Mouse (Mus musculus) neural tube, embryonic 15.5 days (tissue): ENCODE measurements around the gene Zfp446. TPM values are rescaled to one million over a fixed set of nuclear protein-coding genes. Genes with fewer than 3 reads are reported as not detected.

Experiments used
- ATAC-seq: fragments of 200-750 bp; cut with Nextera tagmentation; 2 replicates; pipeline ENCODE4 v1.8.0; 2017; ENCODE audit warnings: mild to moderate bottlenecking, moderate TSS enrichment, moderate library complexity; ENCODE audit not compliant: low FRiP score
- H3K27ac ChIP-seq: fragments of 300-500 bp; sonication (generic); replicated peaks from 2 replicates; pipeline ENCODE4 v1.5.1; 2015; ENCODE audit warnings: mild to moderate bottlenecking, inconsistent platforms
- H3K27me3 ChIP-seq: fragments of 300-500 bp; sonication (generic); replicated peaks from 2 replicates; pipeline ENCODE4 v1.6.1; 2015; ENCODE audit warnings: inconsistent platforms
- H3K36me3 ChIP-seq: fragments of 300-500 bp; sonication (generic); 2 replicates; pipeline ENCODE4 v1.6.1; 2015; ENCODE audit warnings: inconsistent platforms
- H3K4me1 ChIP-seq: fragments of 300-500 bp; sonication (generic); 2 replicates; pipeline ENCODE4 v1.6.1; 2015; ENCODE audit warnings: inconsistent platforms
- H3K4me2 ChIP-seq: fragments of 300-500 bp; sonication (generic); 2 replicates; pipeline ENCODE4 v1.6.1; 2015; ENCODE audit warnings: inconsistent platforms, mild to moderate bottlenecking, moderate library complexity
- H3K4me3 ChIP-seq: fragments of 300-500 bp; sonication (generic); replicated peaks from 2 replicates; pipeline ENCODE4 v1.5.1; 2015; ENCODE audit warnings: mild to moderate bottlenecking, inconsistent platforms
- H3K9ac ChIP-seq: fragments of 300-500 bp; sonication (generic); replicated peaks from 2 replicates; pipeline ENCODE4 v1.6.1; 2015; ENCODE audit warnings: mild to moderate bottlenecking, inconsistent platforms
- H3K9me3 ChIP-seq: fragments of 300-500 bp; sonication (generic); replicated peaks from 2 replicates; pipeline ENCODE4 v1.6.1; 2016; ENCODE audit warnings: inconsistent platforms
- WGBS: fragments of 180-500 bp; shearing (Covaris S2); methylation state at CpG from one replicate; pipeline ENCODE4 v1.1.7; 2015; ENCODE audit warnings: mixed read lengths; 5-methylcytosine and 5-hydroxymethylcytosine counted together
- polyA plus RNA-seq: library from polyadenylated mRNA; unstranded; fragments of >200 nt; fragmentation: Nextera tagmentation; extraction: Ambion mirVana; gene quantifications from 2 replicates; pipeline ENCODE4 v1.2.1, GENCODE M21; 2015

Zfp446 gene
- polyA plus RNA-seq, 1 experiment from 2014 or later, result 10.3 TPM

GRCm38 (mm10) chr7:13009143-13010004, 31.7 kb downstream of the Zfp446 start:
- H3K9ac ChIP-seq, result peak overlapping the region; percentile 84
- H3K27ac ChIP-seq, result peak overlapping the region; percentile 94
- under 1% methylated on average over 42 of the region's 42 CpGs for WGBS
- H3K27me3 ChIP-seq, result no peaks in the 10 kb centered on the region
- peak overlapping the region; percentile 77 for H3K4me2 ChIP-seq
- peaks cover 23% of the 10 kb centered on the region for H3K36me3 ChIP-seq
- peak overlapping the region; percentile 66 for H3K4me3 ChIP-seq
- ATAC-seq, result peak; percentile 92
- H3K9me3 ChIP-seq, result no peaks in the 10 kb centered on the region
- H3K4me1 ChIP-seq, result peaks cover 35% of the 10 kb centered on the region

GRCm38 (mm10) chr7:13010005-13010908, 32.6 kb downstream of the Zfp446 start, which contains the start of gene Zbtb45:
TSS of gene Zbtb45 (minus strand) at chr7:13010034.
- Histone ChIP-seq H3K27ac (peak within 1 kb of the TSS; percentile 94), H3K4me2 (peak within 1 kb of the TSS; percentile 77), H3K9me3 (no peaks in the 10 kb centered on the region), H3K27me3 (no peaks in the 10 kb centered on the region), H3K36me3 (peaks cover 16% of the 10 kb centered on the region), H3K4me1 (peaks cover 35% of the 10 kb centered on the region), H3K9ac (peak within 1 kb of the TSS; percentile 84), H3K4me3 (peak within 1 kb of the TSS; percentile 66)
- ATAC-seq, result no peak
- WGBS, result 3% methylated on average over 26 of the region's 26 CpGs

DNA sequence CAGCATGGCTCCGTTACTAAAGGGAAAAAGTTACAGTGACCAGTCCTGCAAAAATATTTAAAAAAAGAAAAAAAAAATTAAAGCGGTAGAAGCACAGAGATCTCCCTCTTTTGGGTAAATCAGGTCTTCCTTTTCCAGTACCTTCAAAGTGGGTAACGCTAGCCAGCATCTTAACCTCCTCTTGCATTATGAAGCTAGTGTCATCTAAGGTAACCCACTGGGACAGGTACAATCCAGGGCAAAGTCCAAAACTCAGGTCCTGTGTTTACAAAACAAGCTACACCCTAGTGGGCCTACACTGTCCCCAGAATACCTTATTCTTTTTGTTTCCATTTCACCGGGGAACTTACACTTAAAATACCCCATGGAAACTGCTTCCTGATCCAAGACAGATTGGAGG, 36.0 kb downstream of the Zfp446 start:
- Histone ChIP-seq H3K9me3 (no peaks in the 10 kb centered on the region), H3K27me3 (no peaks in the 10 kb centered on the region), H3K27ac (no peak overlapping the region), H3K36me3 (no peaks in the 10 kb centered on the region), H3K4me1 (peaks cover 11% of the 10 kb centered on the region), H3K4me2 (no peak overlapping the region), H3K4me3 (no peak overlapping the region), H3K9ac (no peak overlapping the region)
- 68% methylated on average over 4 of the region's 4 CpGs for WGBS
- no peak for ATAC-seq

GRCm38 (mm10) chr7:13014275-13014839, 36.7 kb downstream of the Zfp446 start:
- no peak for ATAC-seq
- Histone ChIP-seq H3K9me3 (no peaks in the 10 kb centered on the region), H3K4me2 (no peak overlapping the region), H3K9ac (no peak overlapping the region), H3K4me3 (no peak overlapping the region), H3K27me3 (no peaks in the 10 kb centered on the region), H3K4me1 (peaks cover 7% of the 10 kb centered on the region), H3K27ac (no peak overlapping the region), H3K36me3 (no peaks in the 10 kb centered on the region)
- 34% methylated on average over 6 of the region's 6 CpGs for WGBS

DNA sequence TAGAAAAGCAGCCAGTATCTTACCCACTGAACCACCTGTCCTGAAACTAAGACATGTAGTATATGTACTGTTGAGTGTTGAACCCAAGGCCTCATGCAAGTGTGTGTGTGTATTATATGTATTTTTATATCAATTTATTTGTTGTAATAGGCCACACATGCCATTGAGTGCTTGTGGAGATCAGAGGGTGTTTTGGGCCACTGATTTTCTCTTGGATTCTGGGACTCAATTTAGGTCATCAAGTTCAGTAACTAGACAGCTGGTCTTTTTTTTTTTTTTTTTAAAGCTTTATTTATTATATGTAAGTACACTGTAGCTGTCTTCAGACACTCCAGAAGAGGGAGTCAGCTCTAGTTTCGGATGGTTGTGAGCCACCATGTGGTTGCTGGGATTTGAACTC, 37.6 kb downstream of the Zfp446 start:
- Histone ChIP-seq H3K9me3 (no peaks in the 10 kb centered on the region), H3K4me2 (no peak overlapping the region), H3K27ac (no peak overlapping the region), H3K36me3 (no peaks in the 10 kb centered on the region), H3K4me1 (peaks cover 6% of the 10 kb centered on the region), H3K9ac (no peak overlapping the region), H3K4me3 (no peak overlapping the region), H3K27me3 (no peaks in the 10 kb centered on the region)
- WGBS, result 81% methylated on average over 1 of the region's 1 CpGs
- ATAC-seq, result no peak

GRCm38 (mm10) chr7:13022773-13023535, 45.3 kb downstream of the Zfp446 start:
- 2% methylated on average over 31 of the region's 31 CpGs for WGBS
- Histone ChIP-seq H3K9ac (peak overlapping the region; percentile 94), H3K36me3 (peaks cover 23% of the 10 kb centered on the region), H3K27me3 (no peaks in the 10 kb centered on the region), H3K4me1 (peaks cover 33% of the 10 kb centered on the region), H3K4me3 (peak overlapping the region; percentile 78), H3K27ac (peak overlapping the region; percentile 99), H3K4me2 (peak overlapping the region; percentile 93), H3K9me3 (no peaks in the 10 kb centered on the region)
- peak; percentile 23 for ATAC-seq

- peak overlapping the region; percentile 78 for H3K4me3 ChIP-seq
- peaks cover 35% of the 10 kb centered on the region for H3K36me3 ChIP-seq
- peak overlapping the region; percentile 94 for H3K9ac ChIP-seq
- no peaks in the 10 kb centered on the region for H3K9me3 ChIP-seq
- peak overlapping the region; percentile 99 for H3K27ac ChIP-seq
- H3K4me2 ChIP-seq, result peak overlapping the region; percentile 93
- no peaks in the 10 kb centered on the region for H3K27me3 ChIP-seq
- peaks cover 33% of the 10 kb centered on the region for H3K4me1 ChIP-seq
- peak; percentile 89 for ATAC-seq
- WGBS, result under 1% methylated on average over 74 of the region's 95 CpGs
Measured at GRCm38 (mm10) chr7:13023928-13024731, 46.5 kb downstream of the Zfp446 start.

- Histone ChIP-seq H3K9ac (peak overlapping the region; percentile 94), H3K27ac (peak overlapping the region; percentile 99), H3K4me1 (peaks cover 33% of the 10 kb centered on the region), H3K4me2 (peak overlapping the region; percentile 93), H3K27me3 (no peaks in the 10 kb centered on the region), H3K36me3 (peaks cover 41% of the 10 kb centered on the region), H3K4me3 (peak overlapping the region; percentile 78), H3K9me3 (no peaks in the 10 kb centered on the region)
- 0% methylated on average over 29 of the region's 44 CpGs for WGBS
- ATAC-seq, result peak; percentile 73
Measured at GRCm38 (mm10) chr7:13024805-13025204, 47.2 kb downstream of the Zfp446 start.

- Histone ChIP-seq H3K36me3 (peaks cover 50% of the 10 kb centered on the region), H3K27ac (peak overlapping the region; percentile 99), H3K27me3 (no peaks in the 10 kb centered on the region), H3K4me2 (peak overlapping the region; percentile 93), H3K4me1 (peaks cover 33% of the 10 kb centered on the region), H3K9ac (peak overlapping the region; percentile 94), H3K9me3 (no peaks in the 10 kb centered on the region), H3K4me3 (peak overlapping the region; percentile 78)
- 31% methylated on average over 4 of the region's 4 CpGs for whole genome bisulfite sequencing
- ATAC-seq, result no peak
Measured at GRCm38 (mm10) chr7:13025511-13026112, 48.0 kb downstream of the Zfp446 start.

DNA sequence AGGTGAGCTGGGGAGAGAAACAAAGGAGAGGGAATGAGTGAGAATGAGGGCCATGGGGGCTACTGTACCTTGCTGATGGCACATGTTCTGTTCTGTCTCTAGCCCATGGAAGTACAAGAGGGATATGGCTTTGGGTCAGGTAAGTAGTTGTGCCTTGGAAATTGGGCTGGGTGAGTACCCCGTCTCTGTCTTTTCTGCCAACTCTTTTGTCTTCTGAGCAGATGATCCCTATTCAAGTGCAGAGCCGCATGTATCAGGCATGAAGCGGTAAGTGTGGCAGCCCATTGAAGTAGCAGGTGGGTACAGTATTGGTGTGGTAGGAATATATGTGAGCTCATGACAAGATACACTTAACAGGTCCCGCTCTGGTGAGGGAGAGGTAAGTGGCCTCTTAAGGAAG, 51.3 kb downstream of the Zfp446 start:
- H3K9ac ChIP-seq, result no peak overlapping the region
- peaks cover 74% of the 10 kb centered on the region for H3K36me3 ChIP-seq
- no peak overlapping the region for H3K4me2 ChIP-seq
- H3K27ac ChIP-seq, result no peak overlapping the region
- ATAC-seq, result no peak
- peaks cover 39% of the 10 kb centered on the region for H3K4me1 ChIP-seq
- H3K9me3 ChIP-seq, result no peaks in the 10 kb centered on the region
- H3K4me3 ChIP-seq, result no peak overlapping the region
- H3K27me3 ChIP-seq, result no peaks in the 10 kb centered on the region
- 93% methylated on average over 4 of the region's 4 CpGs for WGBS
